Mouse (Mus musculus) heart, embryonic 11.5 days (tissue): ENCODE measurements around the gene Zfp982. TPM values are rescaled to one million over a fixed set of nuclear protein-coding genes. Genes with fewer than 3 reads are reported as not detected.
A peak's percentile ranks its signal among the peaks of the same experiment; 100 is the strongest.
"Not testable (repeated sequence)": the region's sequence is repeated elsewhere in the genome, so short reads cannot be mapped to it uniquely, and the experiment has no call there.

ENCODE experiments used
- ATAC-seq: fragments of 200-750 bp; cut with Nextera tagmentation; replicated peaks from 2 replicates; pipeline ENCODE4 v1.8.0; 2017; ENCODE audit warnings: moderate library complexity; ENCODE audit not compliant: insufficient number of reproducible peaks, low FRiP score, low TSS enrichment
- H3K27ac ChIP-seq: fragments of 300-500 bp; sonication (generic); 2 replicates; pipeline ENCODE4 v1.5.1; 2014; ENCODE audit warnings: mild to moderate bottlenecking, low read depth, low read length
- H3K27me3 ChIP-seq: fragments of 300-500 bp; sonication (generic); 2 replicates; pipeline ENCODE4 v1.6.1; 2014; ENCODE audit warnings: mild to moderate bottlenecking, low read length, mixed read lengths; ENCODE audit not compliant: control insufficient read depth, insufficient read depth
- H3K36me3 ChIP-seq: fragments of 300-500 bp; sonication (generic); 2 replicates; pipeline ENCODE4 v1.6.1; 2014; ENCODE audit warnings: mild to moderate bottlenecking, low read length, moderate library complexity, mixed read lengths; ENCODE audit not compliant: control insufficient read depth, insufficient read depth
- H3K4me1 ChIP-seq: fragments of 300-500 bp; sonication (generic); 2 replicates; pipeline ENCODE4 v1.6.1; 2014; ENCODE audit warnings: low read length; ENCODE audit not compliant: control insufficient read depth, insufficient read depth
- H3K4me2 ChIP-seq: fragments of 300-500 bp; sonication (generic); 2 replicates; pipeline ENCODE4 v1.6.1; 2014; ENCODE audit warnings: mild to moderate bottlenecking, moderate library complexity
- H3K4me3 ChIP-seq: fragments of 300-500 bp; sonication (generic); 2 replicates; pipeline ENCODE4 v1.5.1; 2014; ENCODE audit warnings: low read depth, low read length
- H3K9ac ChIP-seq: fragments of 300-500 bp; sonication (generic); 2 replicates; pipeline ENCODE4 v1.6.1; 2014; ENCODE audit warnings: mild to moderate bottlenecking, low read depth, low read length, moderate library complexity
- H3K9me3 ChIP-seq: fragments of 300-500 bp; sonication (generic); replicated peaks from 2 replicates; pipeline ENCODE4 v1.6.1; 2016; ENCODE audit warnings: low read length; ENCODE audit not compliant: control insufficient read depth
- WGBS: fragments of 180-500 bp; shearing (Covaris S2); extraction: QIAGEN DNeasy Blood & Tissue Kit; methylation state at CpG from one replicate; pipeline ENCODE4 v1.1.7; 2014; ENCODE audit not compliant: insufficient replicate concordance; 5-methylcytosine and 5-hydroxymethylcytosine counted together
- polyA plus RNA-seq: library from polyadenylated mRNA; unstranded; fragments of >200 nt; fragmentation: Nextera tagmentation; extraction: Ambion mirVana; gene quantifications from 2 replicates; pipeline ENCODE4 v1.2.1, GENCODE M21; 2014

Gene Zfp982
- 8.6 and 9.7 TPM in 2 replicates for polyA plus RNA-seq

- not testable (repeated sequence) for H3K36me3 ChIP-seq, H3K9ac ChIP-seq, H3K4me2 ChIP-seq, H3K4me1 ChIP-seq, H3K27ac ChIP-seq, ATAC-seq, H3K27me3 ChIP-seq, H3K4me3 ChIP-seq
- WGBS: 76% methylated on average over 7 of the region's 7 CpGs
- peaks cover 17% of the 10 kb centered on the region for H3K9me3 ChIP-seq
Measured at GRCm38 (mm10) chr4:147492117-147492516, at the start of gene Zfp982. TSS of gene Zfp982 (plus strand) at chr4:147492417.

- peak; percentile 100 for ATAC-seq
- H3K36me3 ChIP-seq, H3K4me1 ChIP-seq, H3K9me3 ChIP-seq, H3K27me3 ChIP-seq: not testable (repeated sequence)
- Histone ChIP-seq H3K9ac (peak overlapping the region; percentile 95), H3K27ac (peak overlapping the region; percentile 77), H3K4me3 (peak overlapping the region; percentile 65), H3K4me2 (peak overlapping the region; percentile 86)
- WGBS: 9% methylated on average over 52 of the region's 52 CpGs
Measured at GRCm38 (mm10) chr4:147442649-147443553, 49.3 kb upstream of the Zfp982 start.

DNA sequence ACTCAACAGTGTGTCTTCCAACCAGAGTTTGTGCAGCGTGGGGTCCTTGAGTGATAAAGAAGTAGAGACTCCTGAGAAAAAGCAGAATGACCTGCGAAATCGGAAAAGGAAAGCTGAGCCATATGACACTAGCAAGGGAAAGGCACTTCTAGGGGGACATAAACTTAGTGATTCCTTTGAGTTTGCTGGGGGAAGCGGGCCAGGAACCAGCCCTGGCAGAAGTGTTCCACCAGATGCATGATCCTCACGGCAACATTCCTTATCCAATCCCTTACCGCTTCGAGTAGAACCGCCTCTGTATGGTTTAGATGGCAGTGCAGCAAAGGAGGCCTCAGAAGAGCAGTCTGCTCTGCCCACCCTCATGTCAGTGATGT is 48.7 kb upstream of the Zfp982 start:
- not testable (repeated sequence) for H3K9me3 ChIP-seq, ATAC-seq, H3K36me3 ChIP-seq, H3K4me1 ChIP-seq, H3K27me3 ChIP-seq
- Histone ChIP-seq H3K4me2 (peak overlapping the region; percentile 86), H3K4me3 (peak overlapping the region; percentile 65), H3K9ac (peak overlapping the region; percentile 95), H3K27ac (peak overlapping the region; percentile 77)
- WGBS: 24% methylated on average over 8 of the region's 8 CpGs

DNA sequence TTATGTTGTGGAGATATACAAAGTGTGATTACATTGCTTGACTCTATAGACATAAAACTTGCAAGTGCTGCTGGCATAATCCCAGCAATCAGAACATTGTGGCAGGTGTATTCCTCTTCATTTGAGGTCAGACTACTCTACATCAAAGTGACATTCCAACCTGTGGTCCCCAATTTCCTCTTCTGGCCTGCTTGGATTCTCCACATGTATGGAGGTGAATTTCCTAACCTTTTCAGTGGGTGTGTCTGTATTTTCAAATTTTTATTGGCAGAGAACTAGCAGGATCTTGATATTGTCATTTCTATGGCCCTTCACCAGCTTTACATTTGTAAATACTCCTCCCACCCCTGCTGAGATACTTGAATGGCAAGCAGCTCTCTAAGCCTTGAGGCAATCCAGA is 46.8 kb upstream of the Zfp982 start:
- not testable (repeated sequence) for ATAC-seq, H3K4me1 ChIP-seq, H3K4me3 ChIP-seq, H3K9ac ChIP-seq, H3K4me2 ChIP-seq, H3K27ac ChIP-seq, H3K9me3 ChIP-seq, H3K36me3 ChIP-seq, H3K27me3 ChIP-seq

- H3K36me3 ChIP-seq: no peaks in the 10 kb centered on the region
- H3K4me1 ChIP-seq: no peaks in the 10 kb centered on the region
- H3K4me2 ChIP-seq: no peak overlapping the region
- H3K4me3 ChIP-seq: no peak overlapping the region
- H3K9me3 ChIP-seq: peaks cover 7% of the 10 kb centered on the region; the same call in 1 of the 2 replicates
- 67% methylated on average over 2 of the region's 2 CpGs for WGBS
- H3K27me3 ChIP-seq: no peaks in the 10 kb centered on the region
- ATAC-seq: no peak
- no peak overlapping the region for H3K27ac ChIP-seq
- H3K9ac ChIP-seq: no peak overlapping the region
Measured at GRCm38 (mm10) chr4:147448358-147448757, 43.9 kb upstream of the Zfp982 start.

DNA sequence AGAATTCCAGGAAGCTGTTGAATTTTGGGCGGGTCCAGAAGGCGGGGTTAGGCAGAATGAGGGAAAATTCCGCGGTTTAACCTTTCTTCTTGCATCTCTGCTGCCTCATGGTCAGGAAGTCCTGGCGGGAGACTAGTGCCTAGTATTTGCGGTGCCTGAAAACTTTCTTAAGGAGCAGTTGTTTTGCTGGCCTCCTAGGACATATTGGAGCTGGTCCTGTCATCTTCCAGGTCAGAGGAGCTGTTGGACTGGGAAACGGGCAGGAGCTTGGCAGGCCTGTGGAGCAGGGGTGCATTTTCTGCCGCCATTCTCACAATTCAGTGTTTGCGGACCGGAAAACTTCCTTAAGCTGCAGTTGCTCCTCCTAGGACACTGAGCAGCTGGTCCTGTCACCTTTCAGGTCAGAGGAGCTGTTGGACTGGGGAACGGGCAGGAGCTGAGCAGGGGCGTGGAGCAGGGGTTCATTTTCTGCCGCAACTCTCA is 43.1 kb upstream of the Zfp982 start:
- Histone ChIP-seq H3K36me3 (no peaks in the 10 kb centered on the region), H3K4me3 (peak overlapping the region; percentile 40), H3K27me3 (no peaks in the 10 kb centered on the region), H3K4me1 (no peaks in the 10 kb centered on the region), H3K9me3 (peaks cover 7% of the 10 kb centered on the region; the same call in 1 of the 2 replicates), H3K9ac (peak overlapping the region; percentile 56; the same call in 1 of the 2 replicates), H3K4me2 (peak overlapping the region; percentile 64), H3K27ac (no peak overlapping the region)
- ATAC-seq: no peak
- 37% methylated on average over 13 of the region's 13 CpGs for WGBS

DNA sequence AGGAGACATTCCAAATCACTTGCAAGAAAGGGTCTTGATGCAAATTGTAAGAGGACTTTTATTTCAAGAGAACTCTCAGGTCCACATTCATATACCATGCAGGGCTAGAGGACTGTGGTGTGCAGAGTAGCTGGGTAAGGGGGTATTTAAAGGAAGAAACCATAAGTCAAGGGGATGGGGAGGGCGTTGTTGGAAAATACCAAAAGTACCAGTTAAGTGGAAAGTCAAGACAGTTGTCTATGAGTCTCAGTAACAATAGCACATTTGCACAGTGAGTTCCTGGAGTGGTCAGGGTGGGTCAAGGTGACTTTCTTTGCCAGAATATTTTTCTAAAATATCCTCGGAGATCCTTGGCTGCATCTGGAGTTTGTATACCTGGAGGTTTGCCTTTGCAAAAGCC is 42.2 kb upstream of the Zfp982 start:
- not testable (repeated sequence) for H3K4me1 ChIP-seq, H3K9me3 ChIP-seq, H3K27ac ChIP-seq, H3K4me3 ChIP-seq, H3K27me3 ChIP-seq, H3K9ac ChIP-seq, ATAC-seq, H3K36me3 ChIP-seq
- peak overlapping the region; percentile 64; the same call in 1 of the 2 replicates for H3K4me2 ChIP-seq
- 68% methylated on average over 2 of the region's 2 CpGs for WGBS

DNA sequence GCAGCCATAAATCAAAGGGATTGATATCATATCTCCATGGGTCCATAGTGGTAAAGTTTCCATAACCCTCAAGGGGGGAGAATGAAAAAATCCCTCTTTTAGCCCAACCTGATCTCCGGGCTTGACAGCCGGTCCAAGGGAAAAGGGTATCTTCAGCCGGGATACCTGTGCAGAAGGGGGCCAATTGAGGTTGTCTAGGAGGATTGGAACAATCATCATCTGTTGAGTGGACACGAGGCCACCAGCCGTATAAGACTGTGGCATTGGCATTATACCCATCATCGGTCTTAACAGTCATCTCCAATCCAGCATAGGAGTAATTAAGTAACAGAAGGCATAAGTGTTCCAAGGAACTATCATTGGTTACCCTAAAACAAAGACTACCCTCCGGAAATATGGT is 25.0 kb upstream of the Zfp982 start:
- H3K4me3 ChIP-seq, H3K9ac ChIP-seq, H3K27ac ChIP-seq, H3K36me3 ChIP-seq, H3K27me3 ChIP-seq, ATAC-seq, H3K4me2 ChIP-seq, H3K4me1 ChIP-seq: not testable (repeated sequence)
- WGBS: 88% methylated on average over 7 of the region's 7 CpGs
- peaks cover 39% of the 10 kb centered on the region for H3K9me3 ChIP-seq
